Mouse (Mus musculus) kidney, postnatal 0 days (tissue): ENCODE measurements around the gene Clec2i. TPM values are rescaled to one million over a fixed set of nuclear protein-coding genes. Genes with fewer than 3 reads are reported as not detected.
A peak's percentile ranks its signal among the peaks of the same experiment; 100 is the strongest.
"Not testable (repeated sequence)": the region's sequence is repeated elsewhere in the genome, so short reads cannot be mapped to it uniquely, and the experiment has no call there.

Experiments used
- ATAC-seq: fragments of 200-750 bp; cut with Nextera tagmentation; replicated peaks from 2 replicates; pipeline ENCODE4 v1.8.0; 2017; ENCODE audit warnings: low read depth, moderate number of reproducible peaks, moderate TSS enrichment, moderate library complexity; ENCODE audit not compliant: low FRiP score
- DNase-seq: peaks from one replicate; pipeline ENCODE4 v3.0.0-alpha.2; 2016; ENCODE audit warnings: low spot score
- H3K27ac ChIP-seq: fragments of 300-500 bp; sonication (generic); 2 replicates; pipeline ENCODE4 v1.5.1; 2014; ENCODE audit warnings: mild to moderate bottlenecking
- H3K27me3 ChIP-seq: fragments of 300-500 bp; sonication (generic); 2 replicates; pipeline ENCODE4 v1.6.1; 2014; ENCODE audit warnings: low read length, mixed read lengths; ENCODE audit not compliant: insufficient read depth
- H3K36me3 ChIP-seq: fragments of 300-500 bp; sonication (generic); 2 replicates; pipeline ENCODE4 v1.6.1; 2014; ENCODE audit warnings: low read length, mixed read lengths; ENCODE audit not compliant: insufficient read depth
- H3K4me1 ChIP-seq: fragments of 300-500 bp; sonication (generic); replicated peaks from 2 replicates; pipeline ENCODE4 v1.6.1; 2014; ENCODE audit warnings: antibody characterized with exemption, low read length, mixed read lengths; ENCODE audit not compliant: insufficient read depth
- H3K4me2 ChIP-seq: fragments of 300-500 bp; sonication (generic); 2 replicates; pipeline ENCODE4 v1.6.1; 2014; ENCODE audit warnings: mild to moderate bottlenecking, low read length, moderate library complexity, mixed read lengths
- H3K4me3 ChIP-seq: fragments of 300-500 bp; sonication (generic); replicated peaks from 2 replicates; pipeline ENCODE4 v1.5.1; 2014; ENCODE audit warnings: low read depth, low read length
- H3K9ac ChIP-seq: fragments of 300-500 bp; sonication (generic); 2 replicates; pipeline ENCODE4 v1.6.1; 2014; ENCODE audit warnings: low read depth, low read length
- H3K9me3 ChIP-seq: fragments of 300-500 bp; sonication (generic); replicated peaks from 2 replicates; pipeline ENCODE4 v1.6.1; 2016; ENCODE audit warnings: low read length, inconsistent platforms, mixed read lengths
- CTCF ChIP-seq: IDR thresholded peaks from 2 replicates; pipeline ENCODE4 v1.5.1; 2016; ENCODE audit warnings: antibody characterized with exemption, low read depth, mild to moderate bottlenecking, moderate library complexity
- WGBS: fragments of 180-500 bp; shearing (Covaris S2); extraction: QIAGEN DNeasy Blood & Tissue Kit; methylation state at CpG from one replicate; pipeline ENCODE4 v1.1.7; 2014; 5-methylcytosine and 5-hydroxymethylcytosine counted together
- polyA plus RNA-seq: library from polyadenylated mRNA; unstranded; fragments of >200 nt; fragmentation: Nextera tagmentation; extraction: Ambion mirVana; gene quantifications from 2 replicates; pipeline ENCODE4 v1.2.1, GENCODE M21; 2015

Gene Clec2i
- polyA plus RNA-seq: 0.12 TPM in 1 of 2 replicates, not detected in the other

DNA sequence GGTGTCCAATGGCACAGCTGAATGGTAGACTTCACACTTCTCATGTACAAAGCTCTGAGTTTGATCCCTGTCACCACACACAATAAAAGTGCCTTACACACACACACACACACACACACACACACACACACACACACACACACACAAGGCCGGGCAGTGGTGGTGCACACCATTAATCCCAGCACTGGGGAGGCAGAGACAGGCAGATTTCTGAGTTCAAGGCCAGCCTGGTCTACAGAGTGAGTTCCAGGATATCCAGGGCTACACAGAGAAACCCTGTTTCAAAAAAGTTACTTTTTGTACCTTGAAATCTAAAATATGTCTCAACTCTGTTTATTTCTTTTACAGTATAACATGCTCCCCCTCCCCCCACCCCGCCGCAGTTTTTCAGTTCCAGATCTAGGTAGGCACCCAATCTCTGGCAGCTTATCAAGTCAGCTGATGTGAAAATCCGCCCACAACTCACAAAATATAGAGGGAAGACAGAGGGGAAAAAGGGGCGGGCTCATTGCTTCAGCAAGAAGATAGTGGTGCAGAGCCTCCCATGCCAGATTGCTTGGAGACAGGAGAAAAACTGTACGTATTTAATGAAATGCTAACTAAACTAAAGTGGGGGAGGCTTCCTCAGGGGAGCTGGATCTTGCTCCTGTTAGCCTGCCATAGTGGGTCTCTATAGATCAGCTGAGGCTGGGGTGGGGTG, at the start of gene Clec2i:
Clec2i (plus strand) TSS at position 498 of the 700 bp plus-strand sequence.
- H3K27ac ChIP-seq, H3K9me3 ChIP-seq, H3K4me1 ChIP-seq, H3K27me3 ChIP-seq, H3K4me2 ChIP-seq, H3K36me3 ChIP-seq, ATAC-seq, H3K9ac ChIP-seq, H3K4me3 ChIP-seq, DNase-seq: not testable (repeated sequence)
- WGBS: 83% methylated on average over 5 of the region's 6 CpGs

DNA sequence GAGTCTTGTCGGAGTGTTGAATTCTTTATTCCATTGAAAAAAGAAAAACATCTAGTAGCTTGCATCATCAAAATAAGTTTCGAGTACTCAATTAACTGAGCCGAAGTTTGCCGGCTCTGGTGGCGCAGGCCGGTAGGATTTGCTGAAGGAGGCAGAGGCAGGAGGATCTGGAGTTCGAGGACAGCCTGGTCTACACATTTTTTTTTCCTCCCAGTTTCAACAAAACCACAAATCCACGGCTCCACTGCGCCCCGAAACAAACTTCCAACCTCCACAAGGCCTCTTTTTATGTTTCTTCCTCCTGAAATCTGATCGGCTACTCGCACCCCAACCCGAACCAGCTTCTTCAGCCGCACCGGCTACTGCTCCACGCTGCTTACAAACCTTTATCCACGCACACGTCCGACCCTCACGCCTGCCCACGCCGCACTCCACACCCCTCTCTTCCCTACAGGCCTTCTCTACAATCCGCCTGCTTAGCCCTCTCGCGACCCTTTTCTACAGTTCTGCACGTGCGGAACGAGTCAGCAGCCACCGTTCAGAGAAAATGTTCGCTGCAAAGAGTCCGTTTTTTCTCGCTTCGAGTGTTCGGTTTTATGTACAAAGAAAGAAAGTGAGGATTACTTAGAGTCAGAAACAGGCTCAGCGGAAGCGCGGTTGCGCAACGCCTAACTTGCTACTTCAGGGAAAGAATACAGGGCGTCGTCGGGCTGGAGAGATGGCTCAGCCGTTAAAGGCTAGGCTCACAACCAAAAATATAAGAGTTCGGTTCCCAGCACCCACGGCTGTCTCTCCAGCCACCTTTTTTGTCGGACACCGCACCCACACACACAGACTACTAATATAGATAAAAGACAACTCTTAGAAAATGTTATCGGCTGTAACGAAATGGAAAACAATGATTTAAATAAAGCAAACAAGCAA, 48.8 kb upstream of the Clec2i start:
- H3K9ac ChIP-seq: peak overlapping the region; percentile 82
- peak; percentile 60 for ATAC-seq
- H3K9me3 ChIP-seq: no peaks in the 10 kb centered on the region
- WGBS: under 1% methylated on average over 49 of the region's 49 CpGs
- H3K4me2 ChIP-seq: peak overlapping the region; percentile 79
- no peak for TF ChIP-seq CTCF
- peak; percentile 85 for DNase-seq
- H3K27me3 ChIP-seq: no peaks in the 10 kb centered on the region
- peak overlapping the region; percentile 97 for H3K27ac ChIP-seq
- no peaks in the 10 kb centered on the region for H3K4me1 ChIP-seq
- no peaks in the 10 kb centered on the region for H3K36me3 ChIP-seq
- H3K4me3 ChIP-seq: peak overlapping the region; percentile 63

- under 1% methylated on average over 17 of the region's 17 CpGs for WGBS
- H3K4me2 ChIP-seq: peak overlapping the region; percentile 79
- peak overlapping the region; percentile 60 for H3K9ac ChIP-seq
- H3K27me3 ChIP-seq: no peaks in the 10 kb centered on the region
- H3K4me1 ChIP-seq: no peaks in the 10 kb centered on the region
- peak overlapping the region; percentile 63 for H3K4me3 ChIP-seq
- DNase-seq (peak; percentile 90), ATAC-seq (peak; percentile 50)
- peak overlapping the region; percentile 97 for H3K27ac ChIP-seq
- no peaks in the 10 kb centered on the region for H3K9me3 ChIP-seq
- peak; percentile 86 for TF ChIP-seq CTCF
- no peaks in the 10 kb centered on the region for H3K36me3 ChIP-seq
Observed at GRCm38 (mm10) chr6:128839266-128839771, 48.1 kb upstream of the Clec2i start.

DNA sequence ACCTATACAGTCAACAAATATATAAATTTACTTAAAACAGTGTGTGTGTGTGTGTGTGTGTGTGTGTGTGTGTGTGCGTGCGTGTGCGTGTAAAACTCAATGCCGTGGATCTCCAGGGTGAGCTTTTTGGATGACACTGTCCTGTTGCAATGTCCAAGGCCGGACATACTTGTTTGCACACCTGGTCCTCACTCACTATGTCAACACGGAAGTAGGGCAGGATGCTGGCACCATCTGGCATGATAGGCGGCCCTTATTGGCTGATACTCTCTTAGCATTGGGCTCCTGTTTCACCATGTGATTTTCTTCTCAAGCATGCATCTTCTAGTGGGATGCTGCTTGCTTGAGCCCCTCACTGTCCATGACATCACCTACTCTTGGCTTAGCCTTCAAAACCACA, 47.5 kb upstream of the Clec2i start:
- no peak overlapping the region for H3K4me3 ChIP-seq
- no peaks in the 10 kb centered on the region for H3K4me1 ChIP-seq
- H3K27ac ChIP-seq: no peak overlapping the region
- WGBS: 57% methylated on average over 7 of the region's 7 CpGs
- TF ChIP-seq CTCF: no peak
- no peaks in the 10 kb centered on the region for H3K27me3 ChIP-seq
- H3K4me2 ChIP-seq: peak overlapping the region; percentile 79
- no peak overlapping the region for H3K9ac ChIP-seq
- DNase-seq: no peak
- H3K9me3 ChIP-seq: no peaks in the 10 kb centered on the region
- ATAC-seq: no peak
- no peaks in the 10 kb centered on the region for H3K36me3 ChIP-seq

GRCm38 (mm10) chr6:128840669-128841068, 46.7 kb upstream of the Clec2i start:
- 90% methylated on average over 3 of the region's 3 CpGs for WGBS
- ATAC-seq, DNase-seq, H3K4me2 ChIP-seq, H3K9ac ChIP-seq, H3K4me1 ChIP-seq, H3K36me3 ChIP-seq, H3K9me3 ChIP-seq, H3K27ac ChIP-seq, H3K4me3 ChIP-seq, H3K27me3 ChIP-seq: not testable (repeated sequence)

DNA sequence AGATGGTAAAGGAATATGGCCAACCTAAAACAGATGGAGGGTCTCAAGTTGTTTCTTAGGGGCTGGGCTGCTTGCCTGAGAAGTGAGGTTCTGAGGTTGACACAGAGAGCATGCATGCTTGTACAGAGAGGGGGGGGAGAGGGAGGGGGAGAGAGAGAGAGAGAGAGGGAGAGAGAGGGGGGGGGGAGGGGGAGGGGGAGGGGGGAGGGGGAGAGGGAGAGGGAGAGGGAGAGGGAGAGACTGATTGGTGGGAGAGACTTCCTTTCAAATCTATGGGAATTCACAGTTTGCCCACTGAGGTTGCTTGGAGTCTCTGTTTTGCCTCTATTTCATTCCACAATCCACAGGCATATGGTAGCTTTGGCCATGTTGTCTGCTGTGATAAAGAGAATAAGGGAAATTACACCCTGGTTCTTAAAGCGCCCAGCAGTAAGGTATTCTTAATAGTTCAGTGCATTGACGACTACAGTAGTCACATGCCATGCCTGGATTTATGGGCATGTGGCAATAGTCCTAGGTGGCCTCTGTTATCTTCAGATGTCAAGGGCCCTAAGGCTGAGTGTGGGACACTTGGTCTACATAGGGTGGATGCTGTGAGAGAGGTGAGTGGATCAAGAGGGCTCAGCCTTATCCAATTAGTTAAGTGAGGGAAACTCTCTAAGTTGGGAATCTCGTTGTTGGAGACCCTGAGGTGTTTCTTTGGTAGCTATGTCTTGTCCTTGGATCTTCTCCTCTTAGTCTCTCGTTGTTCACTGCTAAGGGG, 45.9 kb upstream of the Clec2i start:
- H3K27ac ChIP-seq: no peak overlapping the region
- no peaks in the 10 kb centered on the region for H3K27me3 ChIP-seq
- no peaks in the 10 kb centered on the region for H3K4me1 ChIP-seq
- ATAC-seq (no peak), DNase-seq (no peak)
- H3K4me3 ChIP-seq: no peak overlapping the region
- H3K9me3 ChIP-seq: no peaks in the 10 kb centered on the region
- H3K36me3 ChIP-seq: no peaks in the 10 kb centered on the region
- TF ChIP-seq CTCF: no peak
- WGBS: 46% methylated on average over 4 of the region's 4 CpGs
- H3K4me2 ChIP-seq: peak overlapping the region; percentile 65
- no peak overlapping the region for H3K9ac ChIP-seq
